Mouse (Mus musculus) skeletal muscle tissue, postnatal 0 days (tissue): ENCODE data around the gene Taar7d. TPM values are rescaled to one million over a fixed set of nuclear protein-coding genes. Genes with fewer than 3 reads are reported as not detected.

Experiments
- polyA plus RNA-seq: library from polyadenylated mRNA; unstranded; fragments of >200 nt; fragmentation: Nextera tagmentation; extraction: Ambion mirVana; gene quantifications from 2 replicates; pipeline ENCODE4 v1.2.1, GENCODE M21; 2015

Taar7d gene
- not detected in 2 replicates for polyA plus RNA-seq

DNA sequence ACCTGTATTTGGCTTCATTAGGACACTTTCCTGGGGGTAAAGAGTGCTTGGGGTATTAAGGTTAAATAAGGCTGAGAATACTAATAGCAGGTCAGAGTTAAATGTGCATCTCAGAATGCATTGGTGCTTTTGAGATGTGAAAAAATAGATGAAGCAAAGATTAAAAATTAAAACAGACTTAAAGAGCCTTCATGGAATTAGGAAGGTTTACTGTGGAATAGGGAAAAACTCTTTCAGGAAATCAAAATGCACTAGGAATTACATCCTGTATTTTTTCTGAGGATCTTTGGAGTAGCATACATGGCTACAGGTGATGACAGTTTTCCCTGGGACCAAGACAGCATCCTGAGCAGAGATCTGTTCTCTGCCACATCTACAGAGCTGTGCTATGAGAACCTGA lies at the start of gene Taar7d:
TSS of gene Taar7d (plus strand) at position 301 of the 400 bp plus-strand sequence.

DNA sequence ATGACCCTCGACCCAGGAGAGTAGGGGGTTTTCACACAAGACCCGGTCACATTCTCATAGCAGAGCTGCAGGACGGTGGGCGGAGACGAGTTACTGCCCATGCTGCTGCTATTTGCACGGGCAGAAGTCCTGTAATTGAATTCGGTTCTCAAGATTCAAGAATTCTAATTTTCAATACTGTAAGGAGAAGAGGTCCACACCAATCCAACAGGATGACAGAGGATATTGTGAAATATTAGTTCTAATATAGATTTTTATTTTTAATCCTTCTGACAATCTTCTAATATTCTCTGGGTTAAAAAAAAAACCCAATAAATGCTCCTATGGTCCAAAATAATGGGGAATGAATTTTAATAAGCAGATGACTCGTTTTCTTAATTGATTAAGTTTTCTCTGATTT lies 41.5 kb upstream of the Taar7d start, which contains the start of gene Taar6:
TSS of gene Taar6 (minus strand) at position 101 of the 400 bp plus-strand sequence.

DNA sequence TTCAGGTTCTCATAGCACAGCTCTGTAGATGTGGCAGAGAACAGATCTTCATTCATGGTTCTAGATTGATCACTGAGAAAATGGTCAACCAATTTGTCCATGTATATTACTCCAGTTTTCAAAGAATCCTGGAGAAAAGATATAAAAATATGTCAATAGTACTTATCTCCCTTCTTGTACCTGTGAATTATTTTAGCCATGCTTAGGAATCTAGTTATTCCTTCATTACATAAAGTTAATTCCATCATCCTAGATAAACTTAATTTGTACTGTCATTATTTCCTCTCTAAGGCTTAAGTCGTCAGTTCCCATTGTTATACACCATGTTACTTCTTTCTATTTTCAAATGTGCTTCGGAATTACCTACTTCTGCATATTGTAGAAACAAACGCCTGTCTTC lies 33.6 kb upstream of the Taar7d start, which contains the start of gene Taar7a:
TSS of gene Taar7a (minus strand) at position 101 of the 400 bp plus-strand sequence.

DNA sequence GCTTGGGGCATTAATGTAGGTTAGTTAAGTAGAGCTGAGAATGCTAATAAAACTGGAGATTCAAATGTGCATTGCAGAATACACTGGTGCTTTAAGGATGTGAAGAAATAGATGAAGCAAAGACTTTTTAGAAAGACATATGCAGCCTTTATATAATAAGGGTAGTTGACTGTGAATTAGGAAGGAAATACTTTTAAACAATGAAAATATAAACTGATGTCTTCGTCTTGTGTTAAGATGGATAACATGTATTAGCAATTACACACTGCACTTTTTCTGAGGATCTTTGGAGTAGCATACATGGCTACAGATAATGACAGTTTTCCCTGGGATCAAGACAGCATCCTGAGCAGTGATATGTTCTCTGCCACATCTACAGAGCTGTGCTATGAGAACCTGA lies 27.4 kb upstream of the Taar7d start, which contains the start of gene Taar7b:
TSS of gene Taar7b (plus strand) at position 301 of the 400 bp plus-strand sequence.

DNA sequence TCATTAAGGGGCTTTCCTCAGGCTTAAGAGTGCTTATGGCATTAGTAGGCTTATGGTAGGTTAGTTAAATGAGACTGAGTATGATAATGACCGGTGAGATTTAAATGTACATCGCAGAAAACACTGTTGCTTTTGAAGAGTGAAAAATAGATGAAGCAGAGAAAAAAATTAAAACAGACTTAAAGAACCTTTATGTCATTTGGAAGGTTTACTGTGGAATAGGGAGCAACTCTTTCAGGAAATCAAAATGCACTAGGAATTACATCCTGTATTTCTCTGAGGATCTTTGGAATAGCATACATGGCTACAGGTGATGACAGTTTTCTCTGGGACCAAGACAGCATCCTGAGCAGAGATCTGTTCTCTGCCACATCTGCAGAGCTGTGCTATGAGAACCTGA lies 10.3 kb downstream of the Taar7d start, which contains the start of gene Taar7e:
TSS of gene Taar7e (plus strand) at position 301 of the 400 bp plus-strand sequence.

DNA sequence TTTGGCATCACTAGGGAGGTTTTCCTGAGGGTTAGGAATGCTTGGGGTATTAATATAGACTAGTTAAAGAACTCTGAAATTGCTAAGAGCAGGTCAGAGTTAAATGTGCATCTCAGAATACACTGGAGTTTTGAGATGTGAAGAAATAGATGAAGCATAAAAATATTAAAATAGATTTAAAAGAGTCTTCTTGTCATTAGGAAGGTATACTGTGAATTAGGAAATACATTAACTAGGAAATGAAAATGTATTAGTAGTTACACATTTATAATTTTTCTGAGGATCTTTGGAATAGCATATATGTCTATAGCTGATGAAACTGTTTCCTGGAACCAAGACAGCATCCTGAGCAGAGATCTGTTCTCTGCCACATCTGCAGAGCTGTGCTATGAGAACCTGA lies 22.2 kb downstream of the Taar7d start, which contains the start of gene Taar7f:
TSS of gene Taar7f (plus strand) at position 301 of the 400 bp plus-strand sequence.

DNA sequence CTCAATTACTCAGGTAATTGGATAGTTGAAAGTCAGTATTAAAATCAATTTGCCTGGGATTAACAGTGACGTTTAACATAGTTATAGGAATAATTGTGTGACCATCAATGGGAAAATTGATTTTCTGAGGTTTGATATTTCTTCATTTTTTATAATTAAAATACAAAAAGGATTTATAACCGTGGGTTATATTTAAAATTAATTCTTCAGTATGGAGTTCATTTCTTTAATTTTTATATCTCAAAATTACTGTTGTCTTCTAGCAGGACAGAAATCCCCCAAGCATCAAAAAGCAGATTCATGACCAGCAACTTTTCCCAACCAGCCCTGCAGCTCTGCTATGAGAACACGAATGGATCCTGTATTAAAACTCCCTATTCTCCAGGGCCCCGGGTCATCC lies 49.2 kb downstream of the Taar7d start, which contains the start of gene Taar8a:
TSS of gene Taar8a (plus strand) at position 301 of the 400 bp plus-strand sequence.

Other genes starting within 250 kb of the Taar7d start
- 112 and 113 TPM in 2 replicates for gene Rps12, start 239.9 kb upstream of the Taar7d start, polyA plus RNA-seq
- gene Slc18b1, start 230.2 kb upstream of the Taar7d start, polyA plus RNA-seq: 4.4 and 6.4 TPM in 2 replicates
- 1.4 TPM in 1 of 2 replicates, not detected in the other for gene Vnn3, start 175.8 kb upstream of the Taar7d start, polyA plus RNA-seq
- 0.19 and 0.44 TPM in 2 replicates for gene Vnn1, start 132.5 kb upstream of the Taar7d start, polyA plus RNA-seq
- gene Taar1, start 106.9 kb upstream of the Taar7d start, polyA plus RNA-seq: not detected in 2 replicates
- not detected in 2 replicates for gene Taar2, start 88.7 kb upstream of the Taar7d start, polyA plus RNA-seq
- gene Taar3, start 77.7 kb upstream of the Taar7d start, polyA plus RNA-seq: not detected in 2 replicates
- gene Taar4, start 66.7 kb upstream of the Taar7d start, polyA plus RNA-seq: not detected in 2 replicates
- gene Taar5, start 56.5 kb upstream of the Taar7d start, polyA plus RNA-seq: not detected in 2 replicates
- not detected in 2 replicates for gene Taar6, start 41.6 kb upstream of the Taar7d start, polyA plus RNA-seq
- gene Taar7a, start 33.7 kb upstream of the Taar7d start, polyA plus RNA-seq: not detected in 2 replicates
- not detected in 2 replicates for gene Taar7b, start 27.3 kb upstream of the Taar7d start, polyA plus RNA-seq
- gene Taar7e, start 10.4 kb downstream of the Taar7d start, polyA plus RNA-seq: not detected in 2 replicates
- gene Taar7f, start 22.3 kb downstream of the Taar7d start, polyA plus RNA-seq: not detected in 2 replicates
- gene Taar8a, start 49.3 kb downstream of the Taar7d start, polyA plus RNA-seq: not detected in 2 replicates
- gene Taar8b, start 65.1 kb downstream of the Taar7d start, polyA plus RNA-seq: not detected in 2 replicates
- gene Taar8c, start 74.7 kb downstream of the Taar7d start, polyA plus RNA-seq: not detected in 2 replicates
- gene Taar9, start 82.3 kb downstream of the Taar7d start, polyA plus RNA-seq: not detected in 2 replicates
- 39.1 and 50.0 TPM in 2 replicates for gene Stx7, start 122.1 kb downstream of the Taar7d start, polyA plus RNA-seq
- 3.9 and 4.3 TPM in 2 replicates for gene Moxd1, start 196.3 kb downstream of the Taar7d start, polyA plus RNA-seq